Mouse (Mus musculus) spleen, adult 18-20 months (tissue): ENCODE results near the gene Cebpa.
A peak's percentile ranks its signal among the peaks of the same experiment; 100 is the strongest.

ENCODE experiments used
- DNase-seq, 2 experiments: peaks; one replicate each; pipeline ENCODE4 v3.0.0; 2022; ENCODE audit warnings: mixed read lengths in 2 of 2

The Cebpa gene

DNA sequence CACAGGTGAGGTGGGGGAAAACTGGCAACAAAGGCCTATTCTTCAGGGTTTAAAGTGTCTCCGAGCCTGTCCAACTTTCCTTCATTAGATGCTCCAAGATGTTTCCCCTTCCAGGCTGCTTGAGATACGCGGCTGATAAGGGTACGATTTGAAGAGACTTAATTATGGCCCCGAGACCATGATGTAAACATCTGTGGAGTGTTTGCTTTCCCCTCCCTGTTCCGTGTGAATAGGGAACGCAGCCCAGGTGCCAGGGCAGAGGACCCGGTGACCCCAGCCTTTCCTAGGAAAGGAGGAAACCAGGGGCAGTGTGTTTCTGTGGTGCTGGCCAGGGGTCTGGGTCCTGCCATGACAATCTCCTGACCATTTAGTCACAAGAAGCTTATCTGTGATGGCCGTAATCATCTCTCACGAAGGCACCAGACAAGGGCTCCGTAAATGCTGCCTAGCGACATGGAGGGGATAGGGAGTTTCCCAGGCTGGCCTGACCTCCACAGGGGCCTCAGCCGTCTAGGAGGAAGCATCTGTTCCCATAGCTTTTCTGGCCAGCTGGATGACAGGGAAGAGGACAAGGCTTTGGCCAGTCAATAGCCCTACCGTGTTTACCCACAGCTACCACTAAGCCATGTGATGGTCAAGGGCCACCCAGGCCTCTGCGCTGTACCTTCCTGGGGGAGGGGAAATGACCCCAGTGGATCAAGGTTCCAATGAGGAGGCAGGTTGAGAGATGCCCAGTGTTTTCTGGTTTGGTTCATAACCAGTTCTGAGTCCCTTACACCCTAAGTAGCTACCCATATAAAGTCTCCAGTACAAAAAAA lies 30.7 kb downstream of the Cebpa start:
- DNase-seq: no peak

DNA sequence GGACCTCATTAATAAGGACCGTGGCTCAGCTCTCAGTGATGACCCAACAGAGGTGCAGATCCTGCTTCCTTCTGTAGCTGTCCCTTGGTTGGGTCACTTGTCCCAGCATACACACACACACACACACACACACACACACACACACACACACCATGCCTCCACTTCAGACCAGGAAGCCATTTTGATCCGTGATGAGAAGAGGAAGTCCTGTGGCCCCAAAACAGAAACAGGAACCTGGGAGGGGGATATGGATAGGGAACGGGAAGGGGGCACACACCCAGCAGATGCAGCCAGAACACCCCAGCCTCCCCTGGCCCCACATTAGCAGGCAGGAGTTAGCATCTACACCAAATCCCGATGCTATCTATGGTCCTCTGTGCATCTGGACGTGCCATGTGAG lies 31.8 kb downstream of the Cebpa start:
- no peak for DNase-seq

DNA sequence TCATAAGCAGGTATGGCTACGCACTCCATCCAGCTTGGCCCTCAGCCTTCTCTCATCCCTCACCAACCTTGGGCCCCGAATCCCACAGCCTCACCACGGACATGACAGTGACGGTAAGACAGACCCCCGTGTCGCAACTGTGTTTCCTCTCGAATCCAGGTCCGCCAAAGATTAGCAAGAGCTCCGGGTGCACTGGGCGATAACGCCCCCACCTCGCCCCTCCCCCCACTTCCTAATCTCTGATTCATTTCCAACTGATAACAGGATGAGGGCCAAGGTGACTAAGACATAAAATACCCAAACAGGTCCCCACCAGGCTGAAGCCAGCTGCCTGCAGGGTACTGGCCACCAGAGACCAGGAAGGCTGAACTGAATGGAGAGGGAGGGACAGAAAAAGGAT lies 35.4 kb downstream of the Cebpa start:
- DNase-seq: no peak

DNA sequence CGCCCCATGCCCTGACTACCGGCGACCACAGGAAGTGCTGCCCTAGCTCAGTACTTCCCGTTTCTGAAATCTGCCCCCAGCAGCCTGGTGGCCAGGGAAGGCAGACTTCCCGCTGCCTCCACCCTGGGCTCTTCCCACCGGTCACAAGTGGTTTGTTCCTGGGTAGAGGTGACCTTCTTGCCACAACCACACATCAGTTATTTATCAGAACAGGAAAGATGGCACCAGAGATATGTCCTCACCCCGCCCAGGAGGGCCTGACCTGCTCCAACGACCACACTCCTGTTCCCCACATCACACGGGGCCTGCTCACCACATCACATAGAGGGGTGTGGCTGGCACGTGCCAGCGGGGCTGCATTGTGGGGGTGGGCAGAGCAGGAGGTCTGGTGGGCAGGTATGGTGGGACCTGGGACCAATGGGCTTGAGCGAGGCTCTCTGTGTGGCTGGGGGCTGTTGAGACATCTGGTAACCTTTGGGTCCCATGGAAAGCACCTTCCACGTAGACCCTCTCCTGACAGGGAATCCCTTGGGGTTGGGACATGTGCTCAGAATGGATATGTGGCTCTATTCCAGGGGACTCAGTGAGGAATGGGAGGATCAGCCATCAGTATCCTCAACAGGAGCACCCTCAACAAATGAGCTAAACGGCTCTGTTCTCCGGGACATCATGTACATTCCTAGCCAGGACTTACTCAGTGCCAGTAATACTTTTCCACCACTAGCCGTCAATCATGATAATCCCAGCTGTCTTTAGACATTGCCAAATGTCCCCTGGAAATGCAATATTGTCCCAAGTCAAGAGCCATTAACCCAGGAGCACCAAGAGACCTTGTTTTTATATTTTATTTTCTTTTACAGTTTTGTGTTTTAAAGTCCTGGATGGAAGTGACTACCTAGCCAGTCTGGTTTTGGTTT lies 37.7 kb downstream of the Cebpa start:
- peak in 1 of 2 experiments; percentile 28 for DNase-seq

DNA sequence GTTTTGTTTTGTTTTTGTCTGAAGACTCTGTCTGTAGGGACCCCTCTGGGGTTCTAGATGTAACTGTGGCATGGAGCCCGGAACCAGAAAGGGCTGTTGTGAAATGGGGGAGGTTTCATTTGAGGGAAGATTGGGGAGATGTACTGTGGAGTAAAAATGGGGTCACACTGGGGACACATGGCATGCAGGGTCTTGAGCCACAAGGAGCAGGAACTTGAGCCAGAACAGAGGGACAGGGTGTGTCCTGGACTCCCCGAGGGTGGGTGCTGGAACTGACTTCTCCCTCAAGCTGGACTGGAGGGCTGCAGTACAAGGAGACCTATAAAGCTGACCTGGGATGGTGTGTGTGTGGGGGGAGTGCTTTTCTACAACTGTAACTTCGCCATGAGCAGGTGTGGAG lies 38.4 kb downstream of the Cebpa start:
- no peak for DNase-seq

DNA sequence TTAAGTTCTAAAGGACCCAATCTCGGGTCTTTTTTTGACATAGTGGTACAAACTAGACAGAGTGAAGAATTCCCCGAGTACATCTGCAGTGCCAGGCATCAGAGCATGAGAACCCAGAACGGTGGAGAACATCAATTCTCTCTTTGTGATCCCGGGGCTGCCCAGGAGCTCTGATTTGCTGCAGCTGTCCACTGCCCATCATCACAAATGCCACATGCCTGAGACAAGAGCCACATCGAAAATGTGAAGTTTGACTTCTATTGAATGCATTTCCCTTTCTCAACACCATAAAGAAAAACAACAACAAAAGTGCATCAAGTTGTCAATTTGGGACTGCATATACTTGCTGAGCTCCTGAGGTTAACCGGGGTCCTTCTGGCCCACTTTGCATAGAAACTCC lies 43.4 kb downstream of the Cebpa start:
- no peak for DNase-seq

DNA sequence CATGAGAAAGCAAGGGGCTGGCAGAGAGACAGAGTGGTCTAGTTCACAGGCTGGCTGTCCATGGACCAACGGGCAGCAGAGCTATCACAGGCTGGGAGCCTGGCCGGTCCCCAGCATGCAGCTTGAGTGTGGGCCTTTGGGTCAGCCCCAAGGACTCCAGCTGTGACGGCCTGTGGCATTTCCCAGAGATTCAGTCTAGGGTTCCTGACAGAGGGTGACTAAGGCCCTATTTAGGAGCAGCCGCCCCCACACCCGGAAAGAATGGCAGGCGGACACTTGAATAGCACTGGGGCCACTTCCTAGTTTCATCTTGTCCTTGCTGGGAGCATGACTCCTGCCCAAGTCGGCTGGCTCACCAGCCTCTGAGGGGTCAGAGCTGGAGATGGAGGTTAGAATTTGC lies 44.5 kb downstream of the Cebpa start:
- no peak for DNase-seq

DNA sequence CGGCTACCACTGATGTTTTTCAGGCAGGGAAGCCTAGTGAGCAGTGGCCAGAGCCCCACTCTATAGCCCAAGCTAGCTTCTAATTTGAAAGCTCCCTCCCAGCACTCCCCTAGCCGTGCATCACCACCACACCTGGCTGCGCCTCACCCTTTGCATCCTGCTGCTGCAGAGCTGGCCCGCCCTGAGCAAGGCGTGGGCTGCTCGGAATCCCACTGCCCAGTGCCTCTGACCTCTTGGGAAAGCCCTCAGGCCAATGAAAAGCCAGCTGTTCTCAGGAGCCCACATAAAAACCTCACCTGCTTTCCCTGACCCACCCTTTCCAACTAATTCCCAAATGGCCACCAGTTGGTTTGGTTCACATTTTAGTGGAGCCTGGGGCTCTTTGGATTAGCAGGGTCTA lies 45.0 kb downstream of the Cebpa start:
- no peak for DNase-seq

DNA sequence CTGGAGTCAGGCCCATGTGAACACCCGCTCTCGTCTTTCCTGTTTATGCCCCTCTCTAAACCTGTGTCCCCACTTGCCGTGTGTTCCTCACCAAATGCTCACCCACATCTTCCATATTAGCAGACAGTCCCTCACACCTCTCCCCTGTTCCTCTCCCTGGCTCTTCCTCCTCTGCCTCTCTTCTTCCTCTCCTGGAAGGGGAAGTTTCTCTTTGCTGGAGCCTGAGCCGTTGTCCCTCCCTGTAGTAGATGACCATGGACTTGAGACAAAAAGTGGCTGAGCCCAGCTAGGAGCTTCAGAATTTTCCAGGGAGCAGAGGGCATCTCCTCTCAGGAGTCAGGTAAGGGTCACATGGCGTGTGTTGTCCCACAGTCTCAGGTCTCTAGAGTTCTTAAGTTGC lies 47.9 kb downstream of the Cebpa start:
- DNase-seq: no peak

DNA sequence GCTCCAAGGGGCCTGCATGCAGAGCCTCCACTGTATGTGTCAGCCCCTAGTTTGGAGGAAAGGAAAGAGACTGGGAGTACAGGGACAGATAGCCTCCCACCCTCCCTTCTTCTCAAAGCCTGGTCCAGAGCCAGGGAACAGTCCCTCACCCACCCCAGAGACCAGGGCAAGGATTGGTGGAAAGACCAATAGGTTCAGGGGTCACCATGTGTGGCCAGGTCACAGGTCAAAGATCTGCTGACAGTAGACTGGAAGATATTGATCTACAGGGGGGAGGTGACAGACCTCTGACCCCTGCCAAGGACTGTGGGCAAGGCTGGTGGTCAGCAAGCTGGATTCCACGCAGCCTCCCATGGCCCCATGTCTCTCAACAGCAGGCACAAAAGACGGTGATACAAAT lies 48.8 kb downstream of the Cebpa start:
- no peak for DNase-seq

DNA sequence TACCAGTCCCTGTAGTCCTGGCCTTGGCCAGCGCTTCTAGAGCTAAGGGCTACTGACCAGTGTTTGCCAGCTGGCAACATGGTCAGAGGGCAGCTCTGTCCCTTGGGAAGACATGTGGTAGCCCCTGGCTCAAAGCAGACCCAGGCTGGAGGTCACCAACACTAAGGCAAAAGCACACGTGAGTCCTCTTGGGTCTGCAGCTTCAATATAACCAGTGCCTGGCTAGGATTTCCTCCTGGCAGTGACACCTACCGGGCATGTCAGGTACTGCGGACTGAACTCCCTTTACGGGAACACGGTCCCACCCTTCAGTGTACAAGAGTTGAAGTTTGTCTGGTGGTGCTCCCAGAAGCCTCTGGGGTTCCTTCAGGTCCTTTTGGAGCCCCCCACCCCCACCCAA lies 50.2 kb downstream of the Cebpa start:
- DNase-seq: peak; percentile 60 to 86
